Comparison of ENCODE assay signal across 9 mouse cellular contexts in genomic region chr11:74371393-74372100, GRCm38 (mm10). TPM values are rescaled to one million over a fixed set of nuclear protein-coding genes. Genes with fewer than 3 reads are reported as not detected.
DNase-seq lines count a peak whose midpoint lies in the region; ATAC-seq and TF ChIP-seq lines count a peak whose summit lies in the region.
"Had no signal": no experiment of that assay in that cellular context is flagged by ENCODE, and none has a peak within 500 bp of the region (broad histone marks: within the 10 kb centered on the region; RNA-seq: fewer than 3 reads in every experiment).

No protein-coding gene starts in this region.

- no peak overlapping the region for H3K4me3 ChIP-seq in intestine, embryonic 14.5 days (ENCODE audit: low read depth, low read length)
- no peak overlapping the region for H3K4me3 ChIP-seq in intestine, embryonic 16.5 days (ENCODE audit: low read length)
- no peak overlapping the region for H3K4me3 ChIP-seq in gastrocnemius, adult 2 months
- no peak overlapping the region for H3K4me3 ChIP-seq in liver, adult 2 months (ENCODE audit: insufficient read depth, low read depth, low read length)
- no peak overlapping the region for H3K4me3 ChIP-seq in neural tube, embryonic 11.5 days (ENCODE audit: low read depth, low read length)
- H3K4me3 ChIP-seq in stomach, embryonic 16.5 days (replicated peaks; ENCODE audit: low read length): no peak overlapping the region
- H3K4me3 ChIP-seq: embryonic facial prominence, embryonic 12.5 days had no signal

- no peak overlapping the region for H3K9ac ChIP-seq in intestine, embryonic 14.5 days (ENCODE audit: low read length)
- no peak overlapping the region for H3K9ac ChIP-seq in intestine, embryonic 16.5 days (ENCODE audit: low read depth, low read length)
- no peak overlapping the region for H3K9ac ChIP-seq in liver, adult 2 months (ENCODE audit: low read depth, low read length)
- H3K9ac ChIP-seq in neural tube, embryonic 11.5 days (ENCODE audit: low read length): no peak overlapping the region
- peak overlapping the region; percentile 52; the same call in 1 of the 2 replicates for H3K9ac ChIP-seq in stomach, embryonic 16.5 days (ENCODE audit: low read length)
- H3K9ac ChIP-seq: embryonic facial prominence, embryonic 12.5 days had no signal

- no peaks in the 10 kb centered on the region for H3K4me1 ChIP-seq in intestine, embryonic 14.5 days (replicated peaks; ENCODE audit: control insufficient read depth, insufficient read depth, low read length)
- H3K4me1 ChIP-seq in intestine, embryonic 16.5 days (ENCODE audit: control insufficient read depth, insufficient read depth, low read length): no peaks in the 10 kb centered on the region
- H3K4me1 ChIP-seq in liver, adult 2 months (ENCODE audit: control insufficient read depth, insufficient read depth, low read length): no peaks in the 10 kb centered on the region
- no peaks in the 10 kb centered on the region for H3K4me1 ChIP-seq in neural tube, embryonic 11.5 days (ENCODE audit: control insufficient read depth, insufficient read depth, low read length)
- no peaks in the 10 kb centered on the region for H3K4me1 ChIP-seq in stomach, embryonic 16.5 days (ENCODE audit: control insufficient read depth, insufficient read depth, low read length)
- H3K4me1 ChIP-seq: embryonic facial prominence, embryonic 12.5 days had no signal

- peak; percentile 53; the same call in 1 of the 2 replicates for ATAC-seq in intestine, embryonic 14.5 days (replicated peaks; ENCODE audit: low FRiP score, low TSS enrichment, low read depth)
- no peak for ATAC-seq in intestine, embryonic 16.5 days
- ATAC-seq in neural tube, embryonic 11.5 days (ENCODE audit: insufficient read depth, low FRiP score, low TSS enrichment): 0 out of 2 replicates have a peak, but pooled peaks have one; percentile 38
- ATAC-seq in stomach, embryonic 16.5 days (ENCODE audit: insufficient read depth, low FRiP score): peak; percentile 50; the same call in 1 of the 2 replicates

- 13% methylated on average over 22 of the region's 22 CpGs for WGBS in intestine, embryonic 14.5 days
- whole genome bisulfite sequencing in intestine, embryonic 16.5 days: 15% methylated on average over 22 of the region's 22 CpGs
- 14% methylated on average over 22 of the region's 22 CpGs for WGBS in liver, adult 2 months
- WGBS in neural tube, embryonic 11.5 days: 14% methylated on average over 22 of the region's 22 CpGs
- WGBS in stomach, embryonic 16.5 days: 11% methylated on average over 22 of the region's 22 CpGs

- peak; percentile 96 for DNase-seq in intestine, embryonic 14.5 days (ENCODE audit: low spot score)
- DNase-seq in cerebellum, adult 9-11 months: peak; percentile 52
- DNase-seq in gastrocnemius, adult 2 months: peak; percentile 63
- peak; percentile 32 to 76 for DNase-seq in kidney, adult 8-10 months
- DNase-seq in liver, adult 2 months (ENCODE audit: extremely low read depth, low read depth, low spot score): peak; percentile 28
- DNase-seq in neural tube, embryonic 11.5 days (ENCODE audit: low spot score): peak; percentile 86

- TF ChIP-seq CTCF in gastrocnemius, adult 2 months (IDR thresholded peaks at IDR 0.05): peak; percentile 88
- peak; percentile 85 for TF ChIP-seq CTCF in liver, adult 2 months (IDR thresholded peaks at IDR 0.05; ENCODE audit: low read depth, low read length)

- no peak overlapping the region for H3K4me2 ChIP-seq in intestine, embryonic 14.5 days (ENCODE audit: low read length)
- no peak overlapping the region for H3K4me2 ChIP-seq in intestine, embryonic 16.5 days (ENCODE audit: low read depth, low read length)
- H3K4me2 ChIP-seq in neural tube, embryonic 11.5 days (ENCODE audit: low read depth): no peak overlapping the region
- no peak overlapping the region for H3K4me2 ChIP-seq in stomach, embryonic 16.5 days (ENCODE audit: low read depth, low read length)
- H3K4me2 ChIP-seq: embryonic facial prominence, embryonic 12.5 days had no signal

- intact Hi-C loops in gastrocnemius, adult 2 months (cut with DNase I): loop anchor here (2.0 kb wide), 1 partner anchor 175 kb away; no protein-coding TSS in a partner anchor

- peaks cover 9% of the 10 kb centered on the region; the same call in 1 of the 2 replicates for H3K27me3 ChIP-seq in intestine, embryonic 14.5 days (replicated peaks; ENCODE audit: control insufficient read depth, insufficient read depth, low read length)
- H3K27me3 ChIP-seq in intestine, embryonic 16.5 days (replicated peaks; ENCODE audit: control insufficient read depth, insufficient read depth, low read length): no peaks in the 10 kb centered on the region
- no peaks in the 10 kb centered on the region for H3K27me3 ChIP-seq in liver, adult 2 months (ENCODE audit: control insufficient read depth, insufficient read depth, low read length)
- no peaks in the 10 kb centered on the region for H3K27me3 ChIP-seq in neural tube, embryonic 11.5 days (ENCODE audit: control insufficient read depth, insufficient read depth, low read length)
- H3K27me3 ChIP-seq in stomach, embryonic 16.5 days (ENCODE audit: control insufficient read depth, insufficient read depth, low read length): peaks cover 5% of the 10 kb centered on the region; the same call in 1 of the 2 replicates

- H3K79me2 ChIP-seq in liver, adult 2 months (ENCODE audit: control insufficient read depth, insufficient read depth, low read length): no peaks in the 10 kb centered on the region

- H3K27ac ChIP-seq in intestine, embryonic 14.5 days (ENCODE audit: low read depth): no peak overlapping the region
- no peak overlapping the region for H3K27ac ChIP-seq in intestine, embryonic 16.5 days (ENCODE audit: low read length)
- no peak overlapping the region for H3K27ac ChIP-seq in gastrocnemius, adult 2 months
- H3K27ac ChIP-seq in liver, adult 2 months (replicated peaks; ENCODE audit: insufficient read depth, low read depth, low read length): no peak overlapping the region
- no peak overlapping the region for H3K27ac ChIP-seq in neural tube, embryonic 11.5 days (ENCODE audit: low read depth, low read length)
- no peak overlapping the region for H3K27ac ChIP-seq in stomach, embryonic 16.5 days (ENCODE audit: low read length)
- H3K27ac ChIP-seq: embryonic facial prominence, embryonic 12.5 days had no signal

- H3K36me3 ChIP-seq in intestine, embryonic 14.5 days (ENCODE audit: control insufficient read depth, insufficient read depth, low read length): no peaks in the 10 kb centered on the region
- H3K36me3 ChIP-seq in intestine, embryonic 16.5 days (ENCODE audit: control insufficient read depth, insufficient read depth, low read length): no peaks in the 10 kb centered on the region
- H3K36me3 ChIP-seq in liver, adult 2 months (ENCODE audit: control insufficient read depth, insufficient read depth, low read length): no peaks in the 10 kb centered on the region
- H3K36me3 ChIP-seq in neural tube, embryonic 11.5 days (ENCODE audit: control insufficient read depth, insufficient read depth, low read length): no peaks in the 10 kb centered on the region
- no peaks in the 10 kb centered on the region for H3K36me3 ChIP-seq in stomach, embryonic 16.5 days (ENCODE audit: control insufficient read depth, insufficient read depth, low read length)
- H3K36me3 ChIP-seq: embryonic facial prominence, embryonic 12.5 days had no signal

- TF ChIP-seq POLR2A in liver, adult 2 months (IDR thresholded peaks at IDR 0.05; ENCODE audit: extremely low read depth, insufficient read depth, low read length): no peak

- H3K9me3 ChIP-seq in intestine, embryonic 14.5 days (ENCODE audit: control insufficient read depth, low read length): no peaks in the 10 kb centered on the region
- no peaks in the 10 kb centered on the region for H3K9me3 ChIP-seq in intestine, embryonic 16.5 days (ENCODE audit: control insufficient read depth, low read length)
- H3K9me3 ChIP-seq in neural tube, embryonic 11.5 days (ENCODE audit: control insufficient read depth, low read length): no peaks in the 10 kb centered on the region
- no peaks in the 10 kb centered on the region; the same call in 1 of the 2 replicates for H3K9me3 ChIP-seq in stomach, embryonic 16.5 days (replicated peaks; ENCODE audit: control insufficient read depth, low read length)
- H3K9me3 ChIP-seq: embryonic facial prominence, embryonic 12.5 days had no signal

RNA-seq across cellular contexts. Expression of gene Olfr412, which starts 9.7 kb away (rescaled TPM):
- polyA plus RNA-seq in intestine, embryonic 14.5 days (2014; fragmentation: Nextera tagmentation; extraction: Ambion mirVana): not detected in 2 replicates
- not detected in 2 replicates for polyA plus RNA-seq in intestine, embryonic 16.5 days (2015; fragmentation: Nextera tagmentation; extraction: Ambion mirVana)
- not detected for total RNA-seq in gastrocnemius, adult 2 months (2021)
- not detected in 2 replicates for total RNA-seq in liver, adult 2 months (2014; rRNA removed)
- polyA plus RNA-seq in liver, adult 2 months (2012; rRNA removed): not detected in 2 replicates
- polyA plus RNA-seq in neural tube, embryonic 11.5 days (2014; fragmentation: Nextera tagmentation; extraction: Ambion mirVana): not detected in 2 replicates
- polyA plus RNA-seq in stomach, embryonic 16.5 days (2015; fragmentation: Nextera tagmentation; extraction: Ambion mirVana): not detected in 2 replicates
- polyA plus RNA-seq: embryonic facial prominence, embryonic 12.5 days had no signal

RNA-seq across cellular contexts. Expression of gene Olfr411, which starts 19.1 kb away (rescaled TPM):
- polyA plus RNA-seq in intestine, embryonic 14.5 days (2014; fragmentation: Nextera tagmentation; extraction: Ambion mirVana): not detected in 2 replicates
- polyA plus RNA-seq in intestine, embryonic 16.5 days (2015; fragmentation: Nextera tagmentation; extraction: Ambion mirVana): not detected in 2 replicates
- total RNA-seq in gastrocnemius, adult 2 months (2021): not detected
- not detected in 2 replicates for total RNA-seq in liver, adult 2 months (2014; rRNA removed)
- polyA plus RNA-seq in liver, adult 2 months (2012; rRNA removed): not detected in 2 replicates
- not detected in 2 replicates for polyA plus RNA-seq in neural tube, embryonic 11.5 days (2014; fragmentation: Nextera tagmentation; extraction: Ambion mirVana)
- not detected in 2 replicates for polyA plus RNA-seq in stomach, embryonic 16.5 days (2015; fragmentation: Nextera tagmentation; extraction: Ambion mirVana)
- polyA plus RNA-seq: embryonic facial prominence, embryonic 12.5 days had no signal

RNA-seq across cellular contexts. Expression of gene Olfr410, which starts 33.7 kb away (rescaled TPM):
- not detected in 2 replicates for polyA plus RNA-seq in intestine, embryonic 14.5 days (2014; fragmentation: Nextera tagmentation; extraction: Ambion mirVana)
- not detected in 2 replicates for polyA plus RNA-seq in intestine, embryonic 16.5 days (2015; fragmentation: Nextera tagmentation; extraction: Ambion mirVana)
- total RNA-seq in gastrocnemius, adult 2 months (2021): not detected
- not detected in 2 replicates for total RNA-seq in liver, adult 2 months (2014; rRNA removed)
- polyA plus RNA-seq in liver, adult 2 months (2012; rRNA removed): not detected in 2 replicates
- polyA plus RNA-seq in neural tube, embryonic 11.5 days (2014; fragmentation: Nextera tagmentation; extraction: Ambion mirVana): not detected in 2 replicates
- not detected in 2 replicates for polyA plus RNA-seq in stomach, embryonic 16.5 days (2015; fragmentation: Nextera tagmentation; extraction: Ambion mirVana)

Comparison
In these comparisons a context has a peak if more than half of its experiments do, and no peak if none do; other contexts are left out.
1. DNase-seq: peak in every context shown above with its lines; median percentile 96 in intestine, embryonic 14.5 days; 86 in neural tube, embryonic 11.5 days; 63 in gastrocnemius, adult 2 months; 54 in kidney, adult 8-10 months; 52 in cerebellum, adult 9-11 months; 28 in liver, adult 2 months.